Mouse (Mus musculus) bone marrow, adult 2 months (tissue): ENCODE data around the gene Lgals1.

Experiments used
- CTCF ChIP-seq: fragments of 200-500 bp; IDR thresholded peaks from 2 replicates; pipeline ENCODE4 v1.5.1; 2011; ENCODE audit warnings: low read length, control low read depth; ENCODE audit not compliant: control insufficient read depth, insufficient read depth
- POLR2A ChIP-seq: fragments of 200-500 bp; IDR thresholded peaks from 2 replicates; pipeline ENCODE4 v1.6.1; 2011; ENCODE audit warnings: low read depth, mild to moderate bottlenecking, control low read depth, low read length, borderline replicate concordance; ENCODE audit not compliant: control insufficient read depth

GRCm38 (mm10) chr15:78880432-78880831 is 46.1 kb upstream of the Lgals1 start:
- TF ChIP-seq CTCF (no peak), POLR2A (no peak)
